Mouse (Mus musculus): Measurements from ENCODE around the gene Sh3pxd2a.

- TF ChIP-seq ZC3H11A (IDR thresholded peaks at IDR 0.05; ENCODE audit: low read depth, low read length): no peak
- no peak for TF ChIP-seq CHD2 (IDR thresholded peaks at IDR 0.05; ENCODE audit: low read length)
- TF ChIP-seq CTCF (conservative IDR thresholded peaks at IDR 0.05 in 1 of 2, IDR thresholded peaks at IDR 0.05 in 1 of 2; ENCODE audit: low read depth in 2 of 2, low read length in 2 of 2): no peak
Observed at GRCm38 (mm10) chr19:47330743-47331227, 133.4 kb downstream of the Sh3pxd2a start.

Measured in CH12.LX (cell line).